Mouse (Mus musculus) ovary, postnatal 10 days (tissue): ENCODE measurements around the gene Tpsg1.

Experiments used
- DNase-seq: peaks from one replicate; pipeline ENCODE4 v3.0.0; 2022; ENCODE audit warnings: low spot score

Tpsg1 gene

GRCm38 (mm10) chr17:25368973-25369372 lies at the start of gene Tpsg1:
Gene Tpsg1 (plus strand): TSS chr17:25369273.
- no peak for DNase-seq

GRCm38 (mm10) chr17:25320819-25321218 lies 48.3 kb upstream of the Tpsg1 start:
- no peak for DNase-seq

GRCm38 (mm10) chr17:25322930-25323329 lies 46.1 kb upstream of the Tpsg1 start:
- no peak for DNase-seq

GRCm38 (mm10) chr17:25332321-25332720 lies 36.8 kb upstream of the Tpsg1 start:
- no peak for DNase-seq

- DNase-seq = peak; percentile 28
Measured at GRCm38 (mm10) chr17:25333943-25334342, 35.1 kb upstream of the Tpsg1 start.

- DNase-seq = no peak
Measured at GRCm38 (mm10) chr17:25338218-25338617, 30.9 kb upstream of the Tpsg1 start.

GRCm38 (mm10) chr17:25340003-25340402 lies 29.1 kb upstream of the Tpsg1 start:
- no peak for DNase-seq

- DNase-seq = no peak
Measured at GRCm38 (mm10) chr17:25341490-25341889, 27.6 kb upstream of the Tpsg1 start.

- DNase-seq = no peak
Measured at GRCm38 (mm10) chr17:25345462-25345861, 23.6 kb upstream of the Tpsg1 start, which contains the start of gene Tpsab1. Gene Tpsab1 (minus strand): TSS chr17:25345562.

GRCm38 (mm10) chr17:25361291-25361690 lies 7.8 kb upstream of the Tpsg1 start:
- no peak for DNase-seq

GRCm38 (mm10) chr17:25363726-25364125 lies 5.3 kb upstream of the Tpsg1 start:
- no peak for DNase-seq

GRCm38 (mm10) chr17:25366005-25366404 lies 3.1 kb upstream of the Tpsg1 start, which contains the start of gene Tpsb2:
Gene Tpsb2 (plus strand): TSS chr17:25366305.
- no peak for DNase-seq

- no peak for DNase-seq
Measured at GRCm38 (mm10) chr17:25372491-25372890, 3.4 kb downstream of the Tpsg1 start.

GRCm38 (mm10) chr17:25374011-25374410 lies 4.9 kb downstream of the Tpsg1 start:
- no peak for DNase-seq

- DNase-seq = no peak
Measured at GRCm38 (mm10) chr17:25394526-25394925, 25.5 kb downstream of the Tpsg1 start.

- DNase-seq = peak; percentile 80
Measured at GRCm38 (mm10) chr17:25397804-25398519, 28.9 kb downstream of the Tpsg1 start.

- DNase-seq = no peak
Measured at GRCm38 (mm10) chr17:25398520-25398838, 29.4 kb downstream of the Tpsg1 start.

GRCm38 (mm10) chr17:25400443-25400842 lies 31.4 kb downstream of the Tpsg1 start:
- DNase-seq = peak; percentile 56

- DNase-seq = no peak
Measured at GRCm38 (mm10) chr17:25401491-25401890, 32.4 kb downstream of the Tpsg1 start.

- DNase-seq = no peak
Measured at GRCm38 (mm10) chr17:25402224-25402623, 33.2 kb downstream of the Tpsg1 start.

- no peak for DNase-seq
Measured at GRCm38 (mm10) chr17:25404190-25404589, 35.1 kb downstream of the Tpsg1 start.

GRCm38 (mm10) chr17:25405224-25405895 lies 36.3 kb downstream of the Tpsg1 start:
- no peak for DNase-seq

GRCm38 (mm10) chr17:25406011-25406441 lies 37.0 kb downstream of the Tpsg1 start:
- DNase-seq = no peak

- DNase-seq = no peak
Measured at GRCm38 (mm10) chr17:25407352-25407751, 38.3 kb downstream of the Tpsg1 start.
